Mouse (Mus musculus): Measurements from ENCODE around the gene Casz1. TPM values are rescaled to one million over a fixed set of nuclear protein-coding genes. Genes with fewer than 3 reads are reported as not detected.

Casz1 gene
- polyA plus RNA-seq, 1 experiment from 2014 or later = 20.7 TPM

DNA sequence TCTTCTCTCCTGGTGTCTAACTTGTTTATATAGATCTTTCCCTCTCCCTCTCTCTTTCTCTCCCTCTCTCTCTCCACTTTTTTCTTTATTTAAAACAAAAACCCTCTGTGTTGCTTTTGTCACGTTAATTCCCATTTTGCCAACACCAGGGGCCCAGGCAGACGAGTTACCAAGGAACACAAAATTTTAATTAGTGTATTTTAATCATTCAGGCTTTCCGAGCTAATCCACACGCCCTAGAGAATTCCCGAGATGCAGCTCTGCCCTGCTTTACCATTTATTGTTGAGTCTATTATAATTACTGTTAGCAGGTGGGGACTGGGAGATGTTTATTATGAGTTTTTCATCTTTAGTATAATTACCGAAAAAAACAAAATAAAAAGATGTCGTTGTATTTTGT is 56.4 kb downstream of the Casz1 start:
- WGBS = 73% methylated on average over 7 of the region's 7 CpGs
- Histone ChIP-seq H3K9me3 (replicated peaks) (no peaks in the 10 kb centered on the region), H3K27ac (no peak overlapping the region), H3K27me3 (peaks cover 24% of the 10 kb centered on the region), H3K9ac (no peak overlapping the region), H3K36me3 (no peaks in the 10 kb centered on the region), H3K4me3 (no peak overlapping the region), H3K4me2 (no peak overlapping the region), H3K4me1 (replicated peaks) (peaks cover 57% of the 10 kb centered on the region)
- ATAC-seq (replicated peaks; ENCODE audit: insufficient number of reproducible peaks, insufficient read depth, low FRiP score, low read depth) = no peak

DNA sequence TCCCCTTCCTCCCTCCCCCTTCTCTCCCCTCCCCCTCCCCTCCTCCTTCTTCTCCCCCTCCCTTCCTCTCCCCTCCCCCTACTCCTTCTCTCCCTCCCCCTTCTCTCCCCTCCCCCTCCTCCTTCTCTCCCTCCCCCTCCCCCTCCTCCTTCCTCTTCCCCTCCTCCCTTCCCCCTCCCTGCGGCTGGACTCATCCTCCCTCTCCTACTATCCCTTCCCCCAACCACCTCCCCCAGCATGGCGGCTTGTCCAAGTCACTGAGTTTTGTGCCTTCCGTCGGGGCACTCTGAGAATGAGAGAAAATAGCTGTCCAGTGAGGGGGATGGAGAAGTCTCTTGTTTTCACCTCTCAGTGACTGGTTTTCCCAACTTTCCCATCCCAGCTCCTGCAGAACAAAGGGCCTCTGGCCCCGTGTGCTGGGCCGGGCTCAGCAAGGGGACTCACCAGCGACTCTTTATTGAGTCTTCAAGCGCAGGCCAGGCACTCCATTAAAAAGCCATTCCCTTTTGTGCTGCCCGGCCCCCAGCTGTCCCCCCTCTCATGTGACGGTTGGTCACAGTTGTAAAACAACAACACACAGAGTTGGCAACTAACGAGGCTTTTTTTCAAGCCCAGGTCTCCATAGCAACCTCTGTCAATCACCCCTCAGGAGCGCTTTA is 62.7 kb downstream of the Casz1 start:
- peak overlapping the region; percentile 43 for H3K27ac ChIP-seq
- no peaks in the 10 kb centered on the region for H3K9me3 ChIP-seq (replicated peaks)
- H3K9ac ChIP-seq = no peak overlapping the region
- no peaks in the 10 kb centered on the region for H3K27me3 ChIP-seq
- no peak overlapping the region for H3K4me2 ChIP-seq
- no peaks in the 10 kb centered on the region for H3K36me3 ChIP-seq
- no peak for ATAC-seq (replicated peaks; ENCODE audit: insufficient number of reproducible peaks, insufficient read depth, low FRiP score, low read depth)
- no peak overlapping the region for H3K4me3 ChIP-seq
- peaks cover 53% of the 10 kb centered on the region for H3K4me1 ChIP-seq (replicated peaks)
- 19% methylated on average over 12 of the region's 12 CpGs for WGBS

DNA sequence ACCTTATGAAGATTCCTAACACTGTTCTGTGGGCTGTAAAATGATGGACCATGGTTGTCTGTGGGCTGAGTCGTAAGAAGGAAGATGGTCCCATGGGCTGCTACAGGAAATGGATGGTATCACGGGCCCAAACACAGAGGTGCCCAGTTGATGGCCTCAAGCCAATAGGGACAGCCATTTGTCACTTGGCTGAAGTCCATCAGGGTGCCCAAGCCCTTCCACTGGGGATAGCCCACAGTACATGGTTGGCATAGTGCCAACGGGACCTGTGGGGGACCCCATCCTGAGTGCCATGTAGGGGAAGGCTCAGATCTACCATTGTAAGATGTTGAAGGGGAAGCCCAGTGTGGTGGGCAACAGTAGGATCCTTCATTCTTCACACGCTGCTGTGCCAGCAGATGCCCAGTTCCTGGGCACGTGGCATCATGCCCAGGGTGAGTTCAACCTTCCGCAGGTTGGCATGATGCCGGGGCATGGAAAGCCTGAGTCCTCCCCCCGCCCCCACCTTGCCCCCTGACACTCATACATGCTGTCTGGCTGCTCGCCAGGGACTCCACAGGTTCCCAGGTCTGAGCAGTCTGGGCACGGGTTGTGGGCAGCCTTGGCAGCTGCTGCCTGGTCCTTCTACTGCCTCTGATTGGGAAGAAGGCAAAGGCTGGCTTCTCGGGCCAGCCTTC is 63.6 kb downstream of the Casz1 start:
- H3K4me3 ChIP-seq = no peak overlapping the region
- H3K27ac ChIP-seq = peak overlapping the region; percentile 54
- no peak; the same call in 1 of the 2 replicates for ATAC-seq (replicated peaks; ENCODE audit: insufficient number of reproducible peaks, insufficient read depth, low FRiP score, low read depth)
- H3K9me3 ChIP-seq (replicated peaks) = no peaks in the 10 kb centered on the region
- no peaks in the 10 kb centered on the region for H3K36me3 ChIP-seq
- H3K27me3 ChIP-seq = no peaks in the 10 kb centered on the region
- 68% methylated on average over 11 of the region's 11 CpGs for WGBS
- no peak overlapping the region for H3K9ac ChIP-seq
- H3K4me2 ChIP-seq = no peak overlapping the region
- peaks cover 56% of the 10 kb centered on the region for H3K4me1 ChIP-seq (replicated peaks)

DNA sequence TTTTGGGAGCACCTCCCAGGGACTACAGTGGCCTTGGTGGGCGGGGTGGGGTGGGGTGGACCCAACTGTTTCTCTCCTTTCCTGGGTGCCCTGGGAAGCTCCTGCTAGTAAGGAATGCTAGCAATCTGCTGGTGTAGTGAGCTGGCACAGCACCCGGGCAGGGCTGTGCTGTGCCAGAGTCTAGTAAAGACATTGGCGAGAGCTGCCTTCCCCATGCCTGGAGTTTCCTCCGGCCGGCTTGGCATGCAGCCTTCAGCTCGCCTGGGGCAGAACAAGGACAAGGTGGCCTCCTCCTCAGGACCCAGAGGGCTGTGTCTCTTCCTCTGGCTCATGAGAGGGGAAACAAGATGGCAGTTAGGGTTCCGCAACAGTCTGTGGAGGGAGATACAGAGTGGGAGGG is 65.3 kb downstream of the Casz1 start:
- H3K36me3 ChIP-seq = no peaks in the 10 kb centered on the region
- no peak overlapping the region for H3K9ac ChIP-seq
- no peak for ATAC-seq (replicated peaks; ENCODE audit: insufficient number of reproducible peaks, insufficient read depth, low FRiP score, low read depth)
- H3K9me3 ChIP-seq (replicated peaks) = no peaks in the 10 kb centered on the region
- H3K4me1 ChIP-seq (replicated peaks) = peaks cover 64% of the 10 kb centered on the region
- peak overlapping the region; percentile 72 for H3K27ac ChIP-seq
- no peak overlapping the region for H3K4me2 ChIP-seq
- 55% methylated on average over 7 of the region's 7 CpGs for WGBS
- H3K27me3 ChIP-seq = no peaks in the 10 kb centered on the region
- no peak overlapping the region for H3K4me3 ChIP-seq

DNA sequence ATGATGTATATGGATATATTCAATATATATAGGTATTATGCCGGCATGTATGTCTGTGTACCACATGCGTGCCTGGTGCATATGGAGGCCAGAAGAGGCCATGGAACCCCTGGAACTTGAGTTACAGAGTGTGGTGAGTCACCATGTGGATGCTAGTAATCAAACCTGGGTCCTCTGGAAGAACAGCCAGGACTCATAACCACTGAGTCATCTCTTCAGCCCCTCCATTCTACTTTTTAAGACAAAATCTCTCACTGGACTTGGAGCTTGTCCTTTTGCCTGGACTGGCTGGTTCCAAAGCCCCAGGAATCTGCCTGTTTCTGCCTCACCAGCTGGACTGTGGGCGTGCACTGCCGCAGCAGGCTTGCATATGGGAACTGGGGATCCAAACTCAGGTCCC is 66.3 kb downstream of the Casz1 start:
- ATAC-seq (replicated peaks; ENCODE audit: insufficient number of reproducible peaks, insufficient read depth, low FRiP score, low read depth) = no peak
- H3K9ac ChIP-seq = no peak overlapping the region
- H3K27me3 ChIP-seq = no peaks in the 10 kb centered on the region
- no peak overlapping the region for H3K4me2 ChIP-seq
- peaks cover 70% of the 10 kb centered on the region for H3K4me1 ChIP-seq (replicated peaks)
- no peak overlapping the region for H3K4me3 ChIP-seq
- H3K36me3 ChIP-seq = no peaks in the 10 kb centered on the region
- peak overlapping the region; percentile 81; the same call in 1 of the 2 replicates for H3K27ac ChIP-seq
- 91% methylated on average over 4 of the region's 4 CpGs for WGBS
- H3K9me3 ChIP-seq (replicated peaks) = no peaks in the 10 kb centered on the region

DNA sequence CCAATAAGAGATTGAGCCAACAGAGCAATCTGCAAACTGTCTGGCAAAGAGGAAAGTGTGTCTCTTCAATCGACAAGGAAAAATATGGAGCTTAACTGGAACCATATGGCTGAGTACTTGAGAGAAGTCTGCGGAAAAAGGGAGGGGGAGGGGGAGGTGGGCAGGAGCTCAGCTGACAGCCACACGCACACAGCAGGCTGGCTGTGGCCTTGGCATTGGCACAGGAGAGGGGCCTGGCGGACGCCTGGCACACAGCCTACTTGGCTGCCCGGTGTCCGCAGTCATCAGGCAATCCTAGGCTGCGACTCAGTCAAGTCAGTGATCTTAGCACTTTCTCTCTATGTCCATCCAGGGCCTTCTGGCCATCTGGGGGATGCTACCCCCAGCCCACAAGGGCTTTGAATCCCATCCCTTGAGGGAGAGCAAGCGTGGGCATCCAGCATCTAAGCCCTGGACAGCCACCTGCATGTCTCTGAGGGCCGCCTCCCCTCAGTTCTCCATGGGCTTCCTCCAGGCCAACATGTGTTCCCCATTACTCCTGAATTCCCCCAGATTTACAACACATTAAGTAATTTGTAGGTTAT is 67.6 kb downstream of the Casz1 start:
- Histone ChIP-seq H3K4me3 (no peak overlapping the region), H3K9me3 (replicated peaks) (no peaks in the 10 kb centered on the region), H3K27me3 (no peaks in the 10 kb centered on the region), H3K4me1 (replicated peaks) (peaks cover 76% of the 10 kb centered on the region), H3K9ac (no peak overlapping the region), H3K36me3 (no peaks in the 10 kb centered on the region), H3K27ac (peak overlapping the region; percentile 81), H3K4me2 (0 out of 2 replicates have a peak overlapping the region, but pooled peaks have one; percentile 6)
- 25% methylated on average over 10 of the region's 10 CpGs for WGBS
- ATAC-seq (replicated peaks; ENCODE audit: insufficient number of reproducible peaks, insufficient read depth, low FRiP score, low read depth) = no peak; the same call in 1 of the 2 replicates

DNA sequence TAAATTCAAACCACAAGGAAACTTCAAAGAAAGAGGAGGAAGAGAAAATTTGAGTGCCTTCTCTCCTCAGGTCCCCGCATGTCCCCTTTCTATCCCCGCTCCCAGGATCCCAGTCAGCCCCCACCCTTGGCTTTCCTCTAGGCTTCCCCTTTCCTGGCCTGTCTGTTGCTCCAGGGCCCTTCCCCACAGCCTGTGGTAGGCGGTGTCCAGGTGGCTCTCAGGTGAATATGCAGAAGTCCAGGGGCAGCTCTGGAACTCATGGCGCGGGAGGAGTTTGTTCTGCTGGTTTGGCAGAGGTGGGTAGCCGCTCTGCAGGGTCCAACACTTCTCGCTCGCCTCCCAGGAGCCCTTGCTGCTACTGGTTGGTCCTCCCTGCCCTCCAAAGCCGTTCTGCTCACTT is 68.1 kb downstream of the Casz1 start:
- WGBS = 62% methylated on average over 9 of the region's 9 CpGs

DNA sequence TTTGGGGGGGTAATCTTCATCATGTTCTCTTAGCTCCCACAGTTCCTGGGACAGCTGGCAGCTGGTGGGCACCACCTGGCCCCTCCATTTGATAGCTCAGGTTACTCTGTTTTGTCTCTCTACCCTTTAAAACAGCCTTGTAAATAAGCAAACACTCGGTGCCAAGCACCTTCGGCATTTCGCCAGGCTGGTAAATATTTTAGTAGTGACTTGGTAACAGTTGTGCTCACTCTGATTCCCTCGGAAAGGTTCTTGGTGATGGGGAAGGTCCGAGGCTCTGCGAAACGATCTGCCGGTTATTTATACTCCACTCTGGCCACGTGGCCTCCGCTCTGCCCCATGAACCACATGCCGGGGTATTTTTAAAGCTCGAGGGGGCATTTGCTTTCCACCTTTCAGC is 68.6 kb downstream of the Casz1 start:
- Histone ChIP-seq H3K27ac (peak overlapping the region; percentile 81), H3K27me3 (no peaks in the 10 kb centered on the region), H3K4me1 (replicated peaks) (peaks cover 77% of the 10 kb centered on the region), H3K36me3 (no peaks in the 10 kb centered on the region), H3K4me2 (peak overlapping the region; percentile 15; the same call in 1 of the 2 replicates), H3K9ac (no peak overlapping the region), H3K9me3 (replicated peaks) (no peaks in the 10 kb centered on the region), H3K4me3 (no peak overlapping the region)
- 27% methylated on average over 12 of the region's 12 CpGs for WGBS
- no peak for ATAC-seq (replicated peaks; ENCODE audit: insufficient number of reproducible peaks, insufficient read depth, low FRiP score, low read depth)

More for the DNA sequence above, 68.1 kb downstream of the Casz1 start:
- peak overlapping the region; percentile 81 for H3K27ac ChIP-seq
- no peaks in the 10 kb centered on the region for H3K27me3 ChIP-seq
- no peak overlapping the region for H3K4me3 ChIP-seq
- no peak for ATAC-seq (replicated peaks; ENCODE audit: insufficient number of reproducible peaks, insufficient read depth, low FRiP score, low read depth)
- H3K4me2 ChIP-seq = peak overlapping the region; percentile 15; the same call in 1 of the 2 replicates
- H3K4me1 ChIP-seq (replicated peaks) = peaks cover 77% of the 10 kb centered on the region
- no peaks in the 10 kb centered on the region for H3K36me3 ChIP-seq
- no peaks in the 10 kb centered on the region for H3K9me3 ChIP-seq (replicated peaks)
- no peak overlapping the region for H3K9ac ChIP-seq

DNA sequence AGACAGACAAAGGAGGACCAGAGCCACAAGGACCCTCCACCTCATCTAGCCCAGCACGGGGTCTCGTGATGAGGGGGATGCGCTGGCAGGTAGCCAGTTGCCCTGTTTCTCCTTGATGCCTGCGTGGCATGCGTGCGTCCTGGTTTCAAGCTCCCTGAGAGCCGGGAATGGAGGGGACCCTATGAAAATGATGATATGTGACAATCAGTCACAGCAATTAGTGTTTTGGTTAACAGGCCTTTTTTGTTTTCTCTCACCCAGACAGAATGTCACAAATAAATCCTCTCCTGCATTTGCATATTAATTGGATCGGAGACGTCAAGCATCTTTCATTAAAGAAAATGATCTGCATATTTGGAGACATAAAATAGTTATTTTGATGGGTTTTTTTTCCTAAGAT is 71.9 kb downstream of the Casz1 start:
- Histone ChIP-seq H3K9ac (0 out of 2 replicates have a peak overlapping the region, but pooled peaks have one; percentile 8), H3K27ac (peak overlapping the region; percentile 93), H3K27me3 (no peaks in the 10 kb centered on the region), H3K4me3 (no peak overlapping the region; the same call in 1 of the 2 replicates), H3K4me2 (peak overlapping the region; percentile 24), H3K36me3 (no peaks in the 10 kb centered on the region), H3K9me3 (replicated peaks) (no peaks in the 10 kb centered on the region), H3K4me1 (replicated peaks) (peaks cover 84% of the 10 kb centered on the region)
- WGBS = 63% methylated on average over 9 of the region's 9 CpGs
- no peak for ATAC-seq (replicated peaks; ENCODE audit: insufficient number of reproducible peaks, insufficient read depth, low FRiP score, low read depth)

DNA sequence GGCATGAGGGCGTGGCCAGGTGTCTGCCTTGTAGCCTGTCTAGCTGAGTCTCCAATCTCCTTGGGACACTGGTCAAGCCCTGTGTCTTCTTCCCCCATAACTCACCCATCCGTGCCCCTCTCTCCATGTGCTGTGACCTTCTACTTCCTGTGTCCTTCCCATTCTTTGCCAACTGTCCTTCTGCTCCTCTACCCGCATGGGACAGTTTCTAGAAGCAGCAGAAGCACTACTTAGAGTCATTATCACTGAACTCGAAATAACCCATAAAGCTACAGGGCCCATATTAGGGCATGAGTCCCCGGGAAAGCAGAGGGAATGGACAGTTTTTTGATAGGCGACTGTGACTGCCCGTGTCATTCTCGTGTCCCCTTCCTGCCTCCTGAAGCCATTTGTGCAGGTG is 72.6 kb downstream of the Casz1 start:
- no peaks in the 10 kb centered on the region for H3K36me3 ChIP-seq
- no peak for ATAC-seq (replicated peaks; ENCODE audit: insufficient number of reproducible peaks, insufficient read depth, low FRiP score, low read depth)
- H3K4me2 ChIP-seq = peak overlapping the region; percentile 25
- H3K9me3 ChIP-seq (replicated peaks) = no peaks in the 10 kb centered on the region
- H3K9ac ChIP-seq = no peak overlapping the region
- H3K27ac ChIP-seq = peak overlapping the region; percentile 93
- peaks cover 85% of the 10 kb centered on the region for H3K4me1 ChIP-seq (replicated peaks)
- no peak overlapping the region for H3K4me3 ChIP-seq
- WGBS = 35% methylated on average over 8 of the region's 8 CpGs
- H3K27me3 ChIP-seq = no peaks in the 10 kb centered on the region

DNA sequence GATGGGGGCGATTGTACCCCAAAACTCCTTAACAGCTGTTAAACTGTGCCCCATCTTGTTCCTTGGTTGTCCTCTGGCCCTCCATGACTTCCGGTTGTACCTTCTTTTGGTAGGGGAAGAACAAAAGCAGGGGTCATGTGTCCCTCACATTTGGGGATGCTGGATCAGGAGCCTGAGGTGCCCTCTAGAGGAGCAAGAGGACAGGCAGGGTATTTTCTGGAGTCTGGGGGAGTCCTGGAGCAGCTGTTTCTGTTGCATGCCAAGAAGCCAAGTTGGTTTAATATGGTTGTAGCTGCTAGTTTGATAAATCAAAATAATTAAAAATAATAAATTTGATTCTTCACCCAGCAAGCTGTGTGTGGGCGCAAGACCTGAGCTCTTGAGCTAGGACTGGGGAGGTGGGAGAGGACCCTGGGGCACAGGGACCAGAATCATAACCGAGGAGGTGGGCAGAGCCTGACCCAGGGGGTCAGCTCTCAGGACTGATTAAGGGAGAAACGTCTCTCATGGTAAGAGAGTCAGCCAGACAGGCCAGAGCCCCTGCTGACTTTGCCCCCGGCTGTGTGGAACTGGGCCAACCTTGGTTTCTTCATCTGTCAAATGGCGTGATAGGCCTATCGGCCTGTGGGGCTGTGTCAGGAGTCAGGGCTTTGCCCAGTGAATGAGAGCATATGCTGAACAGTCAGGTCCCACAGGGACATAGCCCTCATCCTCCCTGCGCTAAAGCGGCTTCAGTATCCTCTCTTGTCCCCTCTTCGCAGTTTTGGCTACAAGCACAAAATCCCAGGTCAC is 74.2 kb downstream of the Casz1 start:
- Histone ChIP-seq H3K27me3 (no peaks in the 10 kb centered on the region), H3K36me3 (no peaks in the 10 kb centered on the region), H3K4me3 (no peak overlapping the region), H3K9me3 (replicated peaks) (no peaks in the 10 kb centered on the region), H3K4me2 (peak overlapping the region; percentile 50), H3K27ac (peak overlapping the region; percentile 93), H3K4me1 (replicated peaks) (peaks cover 82% of the 10 kb centered on the region), H3K9ac (peak overlapping the region; percentile 40; the same call in 1 of the 2 replicates)
- WGBS = 29% methylated on average over 11 of the region's 11 CpGs
- peak; percentile 16; the same call in 1 of the 2 replicates for ATAC-seq (replicated peaks; ENCODE audit: insufficient number of reproducible peaks, insufficient read depth, low FRiP score, low read depth)
